ENCODE assay signal across 22 mouse cellular contexts in the genomic region with DNA sequence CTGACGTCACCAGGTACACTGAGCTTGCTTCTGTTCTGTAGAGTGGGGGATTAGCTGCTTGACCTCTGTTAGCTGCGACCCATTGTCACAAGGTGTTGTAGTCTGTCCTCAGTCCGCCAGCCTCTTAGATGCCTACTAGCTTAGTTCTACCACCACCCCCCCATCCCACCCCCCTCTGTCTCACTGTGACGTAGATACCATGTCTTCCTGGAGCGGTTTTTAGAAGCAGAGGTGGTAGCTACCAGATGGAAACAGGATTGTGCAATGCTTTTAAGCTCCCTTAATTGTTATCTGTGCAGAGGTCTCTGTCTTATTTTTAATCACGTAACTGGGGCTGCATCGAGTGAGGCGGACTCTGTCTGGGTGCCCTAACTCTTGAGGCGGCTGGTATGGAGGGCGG.
"Had no signal": no experiment of that assay in that cellular context is flagged by ENCODE, and none has a peak within 500 bp of the region (broad histone marks: within the 10 kb centered on the region; RNA-seq: fewer than 3 reads in every experiment).

No protein-coding gene starts in this region.

- H3K27ac ChIP-seq: kidney, embryonic 15.5 days; limb, embryonic 10.5 days; limb, embryonic 13.5 days; liver, embryonic 12.5 days; liver, embryonic 15.5 days; lung, embryonic 15.5 days; midbrain, embryonic 12.5 days; midbrain, embryonic 15.5 days; neural tube, embryonic 13.5 days; stomach, postnatal 0 days had no signal

- DNase-seq: kidney, adult 8-10 months; kidney, postnatal 10 days; kidney, postnatal 36 days; layer of hippocampus, postnatal 36 days; liver; lung, adult 18-20 months; lung, postnatal 10 days; lung, postnatal 36 days; right cerebral cortex, adult 18-20 months; right cerebral cortex, postnatal 14 days; right cerebral cortex, postnatal 4 days; thymus, postnatal 25 days had no signal

- H3K9me3 ChIP-seq: kidney, embryonic 15.5 days; limb, embryonic 10.5 days; limb, embryonic 13.5 days; liver, embryonic 12.5 days; liver, embryonic 15.5 days; lung, embryonic 15.5 days; midbrain, embryonic 12.5 days; midbrain, embryonic 15.5 days; neural tube, embryonic 13.5 days had no signal

- H3K9ac ChIP-seq: kidney, embryonic 15.5 days; limb, embryonic 13.5 days; liver, embryonic 12.5 days; liver, embryonic 15.5 days; lung, embryonic 15.5 days; midbrain, embryonic 12.5 days; midbrain, embryonic 15.5 days; neural tube, embryonic 13.5 days had no signal

- H3K4me3 ChIP-seq: kidney, embryonic 15.5 days; limb, embryonic 10.5 days; limb, embryonic 13.5 days; liver, embryonic 12.5 days; liver, embryonic 15.5 days; lung, embryonic 15.5 days; midbrain, embryonic 12.5 days; midbrain, embryonic 15.5 days; neural tube, embryonic 13.5 days had no signal

- H3K36me3 ChIP-seq: midbrain, embryonic 15.5 days had no signal

- ATAC-seq: liver, embryonic 12.5 days; midbrain, embryonic 15.5 days had no signal

- H3K4me2 ChIP-seq: kidney, embryonic 15.5 days; limb, embryonic 13.5 days; liver, embryonic 12.5 days; liver, embryonic 15.5 days; lung, embryonic 15.5 days; midbrain, embryonic 12.5 days; midbrain, embryonic 15.5 days; neural tube, embryonic 13.5 days had no signal

- H3K27me3 ChIP-seq: kidney, embryonic 15.5 days; limb, embryonic 13.5 days; liver, embryonic 12.5 days; liver, embryonic 15.5 days; lung, embryonic 15.5 days; midbrain, embryonic 12.5 days; midbrain, embryonic 15.5 days; neural tube, embryonic 13.5 days had no signal

- H3K4me1 ChIP-seq: kidney, embryonic 15.5 days; limb, embryonic 13.5 days; liver, embryonic 12.5 days; lung, embryonic 15.5 days; midbrain, embryonic 15.5 days; neural tube, embryonic 13.5 days had no signal
